Mouse (Mus musculus): ENCODE data around the gene Mip.
"Not testable (repeated sequence)": the region's sequence is repeated elsewhere in the genome, so short reads cannot be mapped to it uniquely, and the experiment has no call there.

Gene Mip

GRCm38 (mm10) chr10:128247020-128247732, 21.5 kb downstream of the Mip start:
- DNase-seq (ENCODE audit: low read depth, low spot score), result peak; percentile 89

- peak; percentile 61 for DNase-seq (ENCODE audit: low read depth, low spot score)
Observed at GRCm38 (mm10) chr10:128250565-128250964, 24.9 kb downstream of the Mip start.

GRCm38 (mm10) chr10:128253677-128254255, 28.1 kb downstream of the Mip start, which contains the start of gene Apon:
TSS of gene Apon (plus strand) at chr10:128254096.
- DNase-seq (ENCODE audit: low read depth, low spot score), result no peak

- no peak for DNase-seq (ENCODE audit: low read depth, low spot score)
Observed at GRCm38 (mm10) chr10:128255925-128256324, 30.3 kb downstream of the Mip start.

DNA sequence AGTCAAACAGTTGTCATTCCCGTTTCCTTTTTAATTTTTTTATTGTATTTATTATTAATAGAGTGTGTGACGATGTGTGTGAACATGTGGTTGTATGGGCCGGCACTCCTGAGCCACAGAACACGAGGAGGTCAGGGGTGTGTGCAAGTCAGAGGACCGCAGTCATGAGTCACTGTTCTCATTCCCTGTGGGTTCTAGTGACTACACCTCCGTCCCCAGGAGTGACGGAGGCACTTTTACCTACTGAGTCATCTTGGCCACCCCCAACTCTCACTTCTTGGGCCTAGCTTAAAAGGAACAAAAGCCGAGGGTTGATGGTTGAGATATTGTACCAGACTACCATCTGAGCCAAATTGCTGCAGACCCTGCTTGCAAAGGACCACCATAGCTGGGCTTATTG, 30.7 kb downstream of the Mip start:
- DNase-seq (ENCODE audit: low read depth, low spot score), result no peak

- no peak for DNase-seq (ENCODE audit: low read depth, low spot score)
Observed at GRCm38 (mm10) chr10:128258953-128259352, 33.3 kb downstream of the Mip start.

DNA sequence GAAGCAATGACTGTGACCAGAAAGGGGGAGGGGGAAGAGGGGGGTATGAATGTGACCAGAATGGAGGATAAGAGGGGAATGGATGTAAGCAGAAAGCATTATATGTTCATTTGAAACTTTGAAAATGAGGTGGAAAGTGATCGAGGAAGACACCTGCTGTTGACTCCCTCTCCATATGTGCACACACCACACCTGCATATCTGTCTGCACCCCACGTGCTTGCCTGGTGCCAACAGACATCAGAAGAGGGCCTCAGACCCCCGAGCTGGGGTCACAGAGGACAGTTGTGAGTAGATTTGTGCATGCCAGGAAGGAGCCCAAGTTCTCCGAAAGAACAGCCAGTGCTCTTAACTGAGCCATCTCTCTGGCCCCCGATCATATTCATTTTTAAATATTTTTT, 34.3 kb downstream of the Mip start:
- no peak for DNase-seq (ENCODE audit: low read depth, low spot score)

GRCm38 (mm10) chr10:128260376-128260775, 34.7 kb downstream of the Mip start:
- not testable (repeated sequence) for DNase-seq (ENCODE audit: low read depth, low spot score)

DNA sequence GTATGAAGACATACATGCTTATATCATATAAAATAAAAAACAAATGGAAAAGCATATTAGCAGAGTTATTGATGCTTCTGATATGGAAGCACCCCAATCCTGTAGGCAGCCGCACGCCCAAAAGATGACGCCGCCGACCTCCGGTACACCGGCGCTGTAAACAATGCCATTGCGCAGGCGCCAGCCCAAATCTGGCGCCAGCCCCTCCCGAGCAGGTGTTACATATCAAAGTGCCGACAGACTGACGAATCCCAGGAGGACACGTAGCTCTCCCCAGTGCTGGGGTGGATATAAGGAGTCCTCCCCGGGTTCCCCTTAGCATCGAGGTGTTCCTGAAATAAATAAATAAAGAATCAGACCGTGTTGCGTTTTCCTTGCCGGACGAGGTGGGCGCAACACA, 36.7 kb downstream of the Mip start:
- DNase-seq (ENCODE audit: low read depth, low spot score), result peak; percentile 91

DNA sequence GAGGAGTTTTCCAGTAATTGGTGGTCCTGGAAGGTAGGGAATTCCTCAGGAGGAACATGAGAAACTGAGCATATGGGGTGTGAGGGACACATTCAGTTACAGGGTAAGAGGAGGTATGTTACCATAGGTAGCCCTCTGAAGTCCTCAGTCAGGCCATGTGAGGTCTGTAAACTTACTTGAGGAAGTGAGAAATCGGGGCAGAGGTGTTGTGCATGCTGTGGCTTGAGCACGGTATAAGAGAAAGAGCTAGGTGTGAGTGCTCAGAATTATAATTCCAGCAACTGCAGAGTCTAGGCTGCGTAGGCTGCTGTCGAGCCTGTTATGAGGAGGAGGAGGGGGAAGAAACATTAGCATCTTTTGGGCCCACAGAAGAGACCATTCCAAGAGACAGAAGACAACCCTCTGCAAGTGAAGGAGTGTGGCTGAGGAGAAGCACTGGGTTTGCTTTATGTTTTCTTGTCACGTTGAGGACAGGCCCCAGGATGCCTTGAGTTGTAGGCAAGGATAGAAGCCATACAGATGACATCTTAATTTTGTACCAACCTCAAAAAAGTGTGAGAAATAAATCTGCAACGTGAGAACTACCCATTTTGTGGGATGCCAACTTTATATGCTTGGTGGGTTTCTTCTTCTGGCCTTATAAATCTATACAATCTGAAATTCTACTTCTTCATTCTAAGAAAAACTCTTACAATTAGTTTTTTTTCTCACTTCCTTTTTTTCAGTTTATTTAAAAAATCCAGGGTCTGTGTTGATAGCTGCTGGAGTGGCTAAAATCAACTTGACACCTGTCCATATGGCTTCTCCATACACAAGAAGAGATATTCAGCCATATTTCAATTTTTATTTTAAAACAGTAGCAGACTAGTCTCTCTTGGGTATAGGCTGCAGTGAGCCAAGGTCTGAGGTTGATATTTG, 38.0 kb downstream of the Mip start:
- no peak for DNase-seq (ENCODE audit: low read depth, low spot score)

- DNase-seq (ENCODE audit: low read depth, low spot score), result peak; percentile 52
Observed at GRCm38 (mm10) chr10:128268371-128268770, 42.7 kb downstream of the Mip start, which contains the start of gene Apof. TSS of gene Apof (plus strand) at chr10:128268671.

GRCm38 (mm10) chr10:128269206-128269910, 43.7 kb downstream of the Mip start:
- DNase-seq (ENCODE audit: low read depth, low spot score), result no peak

DNA sequence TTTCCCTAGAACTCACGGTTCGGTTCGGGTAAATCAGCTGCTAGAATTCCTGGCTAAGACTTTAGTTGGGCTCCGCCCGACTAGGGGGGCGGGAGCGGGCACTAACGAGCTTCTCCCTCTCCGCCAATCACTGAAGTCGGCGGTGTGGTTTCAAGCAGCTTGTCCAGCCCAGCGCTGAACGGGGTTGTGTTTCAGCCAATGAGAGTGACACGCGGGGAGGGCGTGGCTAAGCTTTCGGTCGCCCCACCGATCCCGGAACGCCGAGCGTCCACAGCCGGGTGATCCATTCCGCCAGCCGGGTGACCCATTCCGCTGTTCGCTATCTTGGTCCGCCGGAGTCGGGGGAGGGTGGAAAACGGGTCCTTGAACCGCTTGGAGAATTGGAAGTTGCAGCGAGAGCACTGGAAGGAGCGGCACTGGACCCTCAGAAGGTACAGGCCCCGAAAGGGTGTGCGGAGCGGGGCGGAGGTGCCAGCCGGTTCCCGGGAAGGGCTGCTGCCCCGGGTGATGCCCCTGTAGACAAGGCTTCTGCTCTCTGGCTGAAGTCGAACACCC, 44.7 kb downstream of the Mip start, which contains the start of gene Stat2:
TSS of gene Stat2 (plus strand) at position 273 of the 555 bp plus-strand sequence.
- peak; percentile 100 for DNase-seq (ENCODE audit: low read depth, low spot score)

- peak; percentile 57 for DNase-seq (ENCODE audit: low read depth, low spot score)
Observed at GRCm38 (mm10) chr10:128270866-128271265, 45.2 kb downstream of the Mip start.

GRCm38 (mm10) chr10:128271883-128272282, 46.2 kb downstream of the Mip start:
- DNase-seq (ENCODE audit: low read depth, low spot score), result peak; percentile 41

DNA sequence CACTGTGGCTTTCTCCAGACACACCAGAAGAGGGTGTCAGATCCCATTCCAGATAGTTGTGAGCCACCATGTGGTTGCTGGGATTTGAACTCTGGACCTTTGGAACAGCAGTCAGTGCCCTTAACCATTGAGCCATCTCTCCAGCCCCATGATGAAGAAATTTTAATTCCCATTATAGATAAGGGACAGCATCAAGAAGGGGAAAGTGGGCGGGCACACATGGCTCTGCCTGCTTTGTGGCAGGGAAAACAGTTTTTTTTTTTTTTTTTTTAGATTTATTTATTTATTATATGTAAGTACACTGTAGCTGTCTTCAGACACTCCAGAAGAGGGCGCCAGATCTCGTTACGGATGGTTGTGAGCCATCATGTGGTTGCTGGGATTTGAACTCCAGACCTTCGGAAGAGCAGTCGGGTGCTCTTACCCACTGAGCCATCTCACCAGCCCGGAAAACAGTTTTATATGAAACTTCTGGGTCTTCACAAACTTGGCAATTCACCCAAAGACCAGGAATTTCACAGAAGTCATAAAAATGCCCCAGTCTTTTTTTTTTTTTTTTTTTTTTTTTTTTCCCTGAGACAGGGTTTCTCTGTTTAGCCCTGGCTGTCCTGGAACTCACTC, 47.3 kb downstream of the Mip start:
- not testable (repeated sequence) for DNase-seq (ENCODE audit: low read depth, low spot score)

DNA sequence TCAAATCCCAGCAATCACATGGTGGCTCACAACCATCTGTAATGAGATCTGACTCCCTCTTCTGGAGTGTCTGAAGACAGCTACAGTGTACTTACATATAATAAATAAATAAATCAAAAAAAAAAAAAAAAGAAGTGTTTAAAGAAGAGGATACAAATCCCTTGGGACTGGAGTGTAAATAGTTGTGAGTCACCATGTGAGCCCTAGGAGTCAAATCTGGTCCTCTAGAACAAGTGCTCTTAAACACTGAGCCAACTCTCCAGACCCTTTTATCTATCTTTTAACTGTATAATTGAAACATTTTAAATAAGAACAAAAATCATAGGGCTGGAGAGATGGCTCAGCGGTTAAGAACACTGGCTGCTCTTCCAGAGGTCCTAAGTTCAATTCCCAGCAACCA, 49.7 kb downstream of the Mip start:
- DNase-seq (ENCODE audit: low read depth, low spot score), result not testable (repeated sequence)

GRCm38 (mm10) chr10:128278158-128278557, 52.5 kb downstream of the Mip start:
- DNase-seq (ENCODE audit: low read depth, low spot score), result no peak

- no peak for DNase-seq (ENCODE audit: low read depth, low spot score)
Observed at GRCm38 (mm10) chr10:128280943-128281342, 55.3 kb downstream of the Mip start.
